Mouse (Mus musculus): ENCODE data around the gene Gm9945. TPM values are rescaled to one million over a fixed set of nuclear protein-coding genes. Genes with fewer than 3 reads are reported as not detected.

The Gm9945 gene
- total RNA-seq, 2 experiments from 2014 or later = 2.3 to 6.7 TPM

GRCm38 (mm10) chr11:53458996-53459395 is 21.0 kb upstream of the Gm9945 start:
- ATAC-seq (replicated peaks; ENCODE audit: low FRiP score, poor library complexity, severe bottlenecking) = no peak

- ATAC-seq (replicated peaks; ENCODE audit: low FRiP score, poor library complexity, severe bottlenecking) = no peak
Measured at GRCm38 (mm10) chr11:53460192-53460591, 19.8 kb upstream of the Gm9945 start.

DNA sequence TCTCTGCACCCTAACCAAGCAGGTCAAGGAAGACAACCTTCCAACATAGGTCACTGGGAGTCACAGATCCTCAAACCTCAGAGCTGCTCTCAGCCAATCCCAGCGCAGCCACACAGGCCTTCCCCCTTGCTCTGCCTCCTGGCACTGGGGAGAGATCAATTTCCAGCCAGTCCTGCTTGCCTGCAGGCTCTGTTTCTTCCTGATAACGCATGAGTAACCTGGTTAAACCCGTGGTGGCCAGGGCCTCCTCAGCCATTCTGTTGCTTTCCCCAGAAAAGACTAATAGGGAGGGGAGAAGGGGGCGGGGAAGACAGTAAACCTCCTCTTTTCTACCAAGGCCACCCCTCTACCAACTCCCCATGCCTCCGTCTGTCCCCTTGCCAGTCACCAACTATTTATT is 18.2 kb upstream of the Gm9945 start:
- no peak for ATAC-seq (replicated peaks; ENCODE audit: low FRiP score, poor library complexity, severe bottlenecking)

DNA sequence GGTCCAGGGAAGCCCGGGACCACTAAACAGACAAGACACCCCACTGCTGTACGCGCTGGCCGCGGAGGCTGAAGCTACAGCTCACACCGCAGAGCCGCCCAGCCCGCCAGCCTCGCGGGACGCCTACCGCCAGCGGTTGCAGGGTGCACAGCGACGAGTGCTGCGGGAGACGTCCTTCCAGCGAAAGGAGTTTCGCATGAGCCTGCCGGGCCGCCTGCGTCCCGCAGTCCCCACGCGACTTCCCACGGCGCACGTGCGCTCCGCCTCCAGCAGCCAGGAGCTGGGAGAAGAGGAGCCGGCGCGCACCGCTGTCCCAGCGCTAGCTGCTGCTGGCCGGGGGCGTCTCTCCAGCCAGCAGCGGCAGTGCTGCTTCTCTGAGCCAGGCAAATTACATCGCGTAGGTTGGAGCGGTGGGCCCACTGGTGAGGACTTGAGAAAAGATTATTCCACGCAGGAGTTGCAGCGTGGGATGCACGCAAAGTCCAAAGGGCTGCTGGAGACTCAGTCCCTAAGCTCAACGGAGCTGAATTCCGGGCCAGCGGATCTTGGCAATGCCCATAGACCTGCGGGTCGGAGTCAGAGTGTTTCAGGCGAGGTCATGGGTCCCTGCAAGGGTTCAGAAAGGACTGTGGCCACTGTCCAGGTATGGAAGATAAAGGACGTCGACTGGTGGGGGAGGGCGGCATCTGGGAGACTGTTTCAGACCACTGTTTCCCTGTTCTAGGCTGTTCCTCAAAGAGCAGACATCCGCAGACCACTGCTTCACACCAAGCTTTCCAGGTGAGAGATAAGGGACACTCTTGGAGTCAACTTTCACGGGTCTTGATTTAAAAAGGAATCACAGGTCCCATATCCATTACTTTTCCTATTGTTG is 16.2 kb upstream of the Gm9945 start:
- no peak for ATAC-seq (replicated peaks; ENCODE audit: low FRiP score, poor library complexity, severe bottlenecking)

GRCm38 (mm10) chr11:53466231-53466971 is 13.6 kb upstream of the Gm9945 start:
- no peak for ATAC-seq (replicated peaks; ENCODE audit: low FRiP score, poor library complexity, severe bottlenecking)

DNA sequence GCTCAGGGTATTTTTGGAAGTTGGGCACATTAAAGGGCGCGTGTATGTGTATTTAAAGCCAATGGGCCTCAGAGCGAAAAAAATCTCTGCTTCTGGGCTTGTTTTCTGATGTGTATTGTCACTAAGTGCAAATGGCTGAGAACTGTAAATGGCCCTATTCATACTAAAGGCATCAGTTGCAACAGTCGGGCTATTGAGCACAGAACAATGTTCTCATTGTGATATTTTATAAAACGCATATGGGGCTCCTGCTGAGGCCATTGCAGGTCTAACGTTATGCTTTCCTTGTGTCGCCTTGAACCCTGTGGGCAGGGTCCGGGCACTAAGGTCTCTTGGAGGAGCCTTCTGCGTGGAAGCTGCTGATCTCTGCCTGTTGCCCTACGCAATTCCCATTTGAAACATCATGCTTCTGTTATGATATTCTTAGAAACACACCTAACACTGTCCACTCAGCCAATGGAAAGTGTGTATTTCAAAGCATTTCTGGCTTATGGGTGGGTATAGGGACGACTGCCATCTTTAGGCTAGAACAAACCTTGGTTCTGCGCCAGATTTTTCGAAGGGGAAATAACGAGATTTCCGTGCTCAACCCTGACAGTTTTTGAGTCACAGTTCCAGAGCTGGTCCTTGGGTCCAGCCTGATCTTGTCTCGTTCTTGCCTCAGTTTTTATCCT is 10.5 kb upstream of the Gm9945 start:
- no peak for ATAC-seq (replicated peaks; ENCODE audit: low FRiP score, poor library complexity, severe bottlenecking)

DNA sequence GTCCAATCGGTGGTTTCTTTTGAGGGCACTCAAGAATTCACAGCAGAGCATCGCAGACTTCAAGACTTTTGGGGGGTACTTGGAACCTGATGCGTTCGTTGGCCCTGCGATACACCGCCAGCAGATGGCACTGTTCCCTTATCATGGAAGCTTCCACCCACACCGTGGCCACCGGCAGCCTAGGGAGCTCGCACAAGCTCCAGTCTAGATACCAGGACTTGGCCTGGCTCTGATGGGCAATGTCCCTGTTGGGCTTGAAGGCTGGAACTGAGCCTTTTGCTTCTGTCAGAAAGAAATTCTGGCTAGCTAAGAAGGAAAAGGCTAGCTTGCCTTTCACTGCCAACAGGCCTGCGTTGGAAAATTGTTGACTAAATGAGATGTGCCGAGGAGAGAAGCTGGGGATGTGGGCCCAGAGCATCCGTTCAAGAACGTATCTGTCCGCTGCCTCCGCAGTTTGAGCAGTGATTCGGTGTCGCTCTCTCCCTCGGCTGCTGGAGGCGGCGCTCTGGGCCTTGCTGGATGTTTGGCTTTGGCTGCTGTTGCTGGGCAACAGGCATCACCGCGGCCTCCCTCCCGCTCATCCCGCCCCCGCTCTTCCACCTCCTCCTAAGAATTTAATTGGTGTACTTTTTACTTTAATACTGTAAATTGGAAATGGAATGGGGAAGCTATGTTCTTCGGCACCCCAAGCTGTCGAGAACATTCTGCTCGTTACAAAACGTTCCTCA is 9.8 kb upstream of the Gm9945 start, which contains the start of gene Gm9837:
Gene Gm9837 (minus strand): TSS at position 512 of the 728 bp plus-strand sequence.
- ATAC-seq (replicated peaks; ENCODE audit: low FRiP score, poor library complexity, severe bottlenecking) = peak; percentile 88

- no peak for ATAC-seq (replicated peaks; ENCODE audit: low FRiP score, poor library complexity, severe bottlenecking)
Measured at GRCm38 (mm10) chr11:53472709-53473108, 7.3 kb upstream of the Gm9945 start.

GRCm38 (mm10) chr11:53475620-53476019 is 4.3 kb upstream of the Gm9945 start:
- no peak for ATAC-seq (replicated peaks; ENCODE audit: low FRiP score, poor library complexity, severe bottlenecking)

DNA sequence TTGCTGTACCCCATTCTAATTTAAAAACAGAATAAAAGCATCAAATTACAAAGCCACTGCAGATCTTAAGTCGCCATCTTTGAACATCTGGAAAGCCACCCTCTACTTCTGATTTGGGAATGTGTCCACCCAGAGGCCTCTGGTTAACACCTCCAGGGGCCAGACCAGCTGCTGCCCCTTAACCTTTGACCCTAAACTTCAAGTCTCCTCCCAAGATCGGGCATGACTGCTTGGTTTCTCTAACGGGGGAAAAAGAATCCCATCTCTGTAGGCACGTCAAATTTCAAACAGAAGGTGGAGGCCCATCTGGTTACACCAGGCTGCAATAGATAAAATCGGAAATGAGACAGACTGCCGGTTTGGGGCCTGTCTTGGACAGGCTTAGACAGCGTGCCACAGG is 2.1 kb upstream of the Gm9945 start:
- no peak for ATAC-seq (replicated peaks; ENCODE audit: low FRiP score, poor library complexity, severe bottlenecking)

DNA sequence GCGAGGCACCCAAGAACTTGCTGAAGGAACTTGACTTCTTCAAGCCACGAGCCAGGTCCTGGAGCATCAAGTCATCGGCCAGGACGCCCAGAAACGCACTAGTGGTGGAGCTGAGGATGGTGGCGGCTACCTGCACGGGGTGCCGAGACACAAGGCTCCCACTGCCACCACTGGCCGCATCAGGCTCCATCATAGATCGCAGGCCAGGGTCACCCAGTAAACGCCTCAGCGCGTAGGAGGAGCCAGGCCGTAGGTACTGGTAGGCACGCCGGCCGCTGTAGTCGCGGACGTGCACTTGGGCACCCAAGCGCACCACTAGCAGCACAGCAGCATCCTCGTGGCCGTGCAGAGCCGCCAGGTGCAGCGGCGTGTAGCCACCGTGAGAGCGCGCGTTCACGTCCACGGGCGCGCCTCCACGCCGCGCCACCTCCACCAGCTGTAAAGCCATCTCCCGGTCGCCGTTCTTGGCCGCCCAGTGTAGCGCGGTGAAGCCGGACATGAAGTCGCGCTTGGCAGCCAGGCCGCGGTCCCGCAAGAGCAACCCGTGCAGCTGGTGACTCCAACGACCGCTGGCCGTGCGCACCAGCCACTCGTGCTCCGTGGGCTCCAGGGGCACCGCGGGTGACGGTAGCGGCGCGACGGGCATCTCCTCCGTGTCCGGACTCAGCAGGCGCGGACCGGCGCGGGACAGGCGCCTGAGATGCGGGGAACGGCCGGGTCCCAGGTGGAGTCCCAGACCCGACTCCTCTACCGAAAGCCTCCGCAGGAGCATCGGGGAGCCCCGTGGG is 1.4 kb upstream of the Gm9945 start:
- ATAC-seq (replicated peaks; ENCODE audit: low FRiP score, poor library complexity, severe bottlenecking) = peak; percentile 4; the same call in 1 of the 2 replicates

DNA sequence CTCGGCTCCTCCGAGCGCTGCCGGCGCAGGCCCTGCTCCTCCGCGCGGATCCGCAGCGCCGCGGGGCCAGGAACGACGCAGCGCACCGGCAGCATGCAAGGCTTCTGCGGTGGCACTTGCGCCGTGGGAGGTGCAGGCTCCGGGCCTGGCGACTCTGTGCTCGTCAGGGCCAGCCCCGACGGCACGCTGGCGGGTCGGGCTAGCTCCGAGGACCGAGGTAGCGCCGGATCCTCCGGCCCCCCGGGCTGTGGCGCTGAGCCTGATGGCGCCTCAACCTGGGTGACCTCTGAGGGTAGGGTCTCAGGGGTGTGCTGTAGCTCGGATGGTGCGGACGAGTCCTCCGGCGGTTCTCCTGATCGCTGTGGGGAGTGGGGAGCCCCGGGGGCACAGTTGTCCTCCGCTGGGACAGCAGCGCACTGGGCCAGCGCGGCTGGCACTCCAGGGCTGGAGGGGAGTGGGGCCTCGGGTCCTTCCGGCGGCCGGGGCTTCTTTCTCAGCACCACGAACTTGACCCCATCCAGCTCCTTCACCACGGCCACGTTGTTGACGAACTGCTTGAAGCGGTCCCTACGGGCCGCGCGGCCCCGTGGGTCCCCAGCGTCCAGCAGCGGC is 689 bp upstream of the Gm9945 start:
- ATAC-seq (replicated peaks; ENCODE audit: low FRiP score, poor library complexity, severe bottlenecking) = no peak

DNA sequence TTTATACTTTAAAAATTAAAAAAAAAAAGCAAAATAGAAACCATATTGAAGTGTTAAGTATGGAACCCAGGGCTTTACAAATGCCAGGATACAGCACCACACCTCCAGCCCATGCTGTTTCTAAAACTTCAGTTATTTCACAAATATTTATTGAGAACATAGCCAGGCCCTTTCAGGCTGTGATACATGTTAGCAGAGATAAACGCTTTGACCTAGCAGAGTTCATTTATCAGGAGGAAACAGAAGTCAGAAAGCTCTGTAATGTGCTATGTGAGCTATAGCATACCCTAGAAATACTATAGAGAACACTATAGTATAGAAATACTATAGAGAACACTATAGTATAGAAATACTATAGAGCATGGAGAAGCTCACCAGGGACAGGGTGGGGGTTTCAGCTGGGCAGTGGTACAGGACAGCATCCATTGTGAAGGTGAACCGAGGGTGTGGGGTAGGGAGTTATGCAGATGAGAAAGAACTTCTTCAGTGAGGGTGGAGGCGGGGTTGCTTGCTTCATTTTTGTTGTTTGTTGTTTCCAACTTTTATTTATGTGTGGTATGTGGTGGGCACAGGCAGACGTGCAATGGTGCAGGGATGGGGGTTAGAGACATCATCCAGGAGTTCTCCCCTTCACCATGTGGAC is 1.2 kb downstream of the Gm9945 start:
- peak; percentile 63 for ATAC-seq (replicated peaks; ENCODE audit: low FRiP score, poor library complexity, severe bottlenecking)

DNA sequence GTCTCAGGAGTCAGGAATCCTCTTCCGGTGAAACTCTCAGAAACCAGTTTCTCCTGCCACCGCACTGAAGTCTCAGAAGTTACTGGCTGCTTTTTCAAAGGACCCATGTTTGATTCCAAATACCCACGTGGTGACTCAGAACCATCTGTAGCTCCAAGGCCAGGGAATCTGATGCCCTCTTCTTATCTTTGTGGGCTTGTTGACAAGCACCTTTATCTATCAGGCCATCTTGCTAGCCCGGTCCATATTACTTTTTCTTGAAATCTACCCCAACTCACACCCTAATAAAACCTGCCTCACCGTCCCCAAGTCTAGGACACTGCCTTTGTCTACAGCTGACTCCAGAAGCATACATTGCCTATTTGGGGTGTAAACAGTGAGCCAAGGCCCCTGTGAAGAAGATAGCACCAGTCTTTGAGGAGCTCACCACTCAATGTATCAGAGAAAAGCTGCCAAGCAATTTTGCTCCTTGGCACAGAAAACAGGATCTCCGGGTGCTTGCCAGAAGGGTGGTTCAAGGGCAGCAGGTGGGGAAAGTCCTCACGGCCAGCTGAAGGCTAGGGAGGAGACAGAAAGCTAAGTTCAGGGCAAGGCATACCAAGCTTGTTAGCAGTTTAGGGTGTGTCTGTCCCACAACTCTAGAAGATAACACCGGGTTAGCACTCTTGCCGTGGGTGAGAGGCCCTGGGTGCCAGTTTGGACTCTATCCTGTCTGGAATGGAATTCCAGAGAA is 3.4 kb downstream of the Gm9945 start:
- ATAC-seq (replicated peaks; ENCODE audit: low FRiP score, poor library complexity, severe bottlenecking) = peak; percentile 64

DNA sequence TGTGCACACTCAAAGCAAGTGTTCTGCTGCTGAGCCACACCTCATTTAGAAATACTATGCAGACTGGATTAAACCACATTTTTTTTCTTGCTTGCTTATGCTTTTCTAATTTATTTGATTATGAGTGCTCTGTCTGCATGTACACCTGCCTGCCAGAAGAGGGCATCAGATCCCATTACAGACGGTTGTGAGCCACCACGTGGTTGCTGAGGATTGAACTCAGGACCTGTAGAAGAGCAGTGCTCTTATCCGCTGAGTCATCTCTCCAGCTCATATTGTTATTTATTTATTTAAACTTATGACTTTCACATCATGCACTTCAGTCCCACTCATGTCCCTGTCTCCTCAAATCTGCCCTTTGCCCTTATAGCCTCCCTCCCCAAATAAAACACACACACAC is 5.8 kb downstream of the Gm9945 start:
- no peak for ATAC-seq (replicated peaks; ENCODE audit: low FRiP score, poor library complexity, severe bottlenecking)

DNA sequence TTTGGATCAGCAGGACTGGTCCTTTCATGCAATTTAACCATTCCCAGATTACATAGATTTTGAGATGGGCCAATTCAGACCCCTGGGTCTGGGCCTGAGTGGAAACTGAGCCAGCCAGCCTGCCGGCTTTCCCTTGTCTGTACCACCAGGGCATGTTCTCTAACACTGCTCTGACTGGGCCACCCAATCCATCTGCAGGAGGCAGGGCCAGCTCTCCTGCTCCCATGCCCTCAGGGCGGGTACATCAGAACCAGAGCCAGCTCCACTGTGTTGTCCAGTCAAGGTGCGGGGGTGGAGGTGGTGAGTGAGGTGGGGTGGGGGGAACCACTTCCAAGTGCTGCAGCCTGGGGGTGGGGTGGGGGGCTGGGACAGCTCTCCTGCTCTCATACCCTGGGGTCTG is 6.4 kb downstream of the Gm9945 start:
- ATAC-seq (replicated peaks; ENCODE audit: low FRiP score, poor library complexity, severe bottlenecking) = no peak

DNA sequence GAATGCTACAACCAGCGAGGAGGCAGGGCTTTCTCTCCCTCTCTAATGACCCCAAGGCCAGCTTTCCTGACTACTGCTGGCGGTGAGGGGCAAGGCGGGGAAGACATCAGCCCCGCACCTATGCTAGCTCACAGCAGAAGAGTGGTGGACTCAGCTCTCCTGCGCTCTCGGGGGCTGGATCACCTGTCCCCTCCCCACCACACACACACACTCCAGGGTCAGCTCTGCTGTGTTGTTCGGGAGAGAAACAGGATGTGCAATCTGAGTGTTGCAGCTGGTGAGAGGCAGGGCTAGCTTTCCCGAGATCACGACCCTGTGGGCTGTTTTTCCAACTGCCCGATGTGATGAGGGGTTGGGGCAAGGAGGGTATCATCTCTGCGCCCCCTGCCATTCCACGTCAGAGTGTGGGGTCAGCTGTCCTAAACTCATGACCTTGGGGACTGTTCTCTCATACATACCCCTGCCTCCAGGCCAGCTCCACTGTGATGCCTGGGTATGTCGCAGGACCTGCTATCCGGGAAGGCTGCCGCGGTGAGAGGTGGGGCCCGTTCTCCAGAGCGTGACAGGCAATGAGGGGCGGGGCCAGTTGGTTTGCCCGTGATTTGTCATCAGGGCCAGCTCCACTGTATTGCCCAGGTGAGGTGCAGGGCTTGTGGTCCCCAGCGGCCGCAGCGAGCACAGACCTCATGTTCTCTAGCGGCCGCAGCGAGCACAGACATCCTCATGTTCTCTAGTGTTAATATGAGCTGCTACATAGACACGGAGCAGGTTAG is 7.0 kb downstream of the Gm9945 start:
- ATAC-seq (replicated peaks; ENCODE audit: low FRiP score, poor library complexity, severe bottlenecking) = peak; percentile 46; the same call in 1 of the 2 replicates

All from erythroblast, adult 5-6 weeks (primary cell).